Mouse (Mus musculus) forebrain, embryonic 11.5 days (tissue): ENCODE measurements at regions not wholly inside any gene's neighbourhood (a gene's known extent, or its start where the extent isn't known, plus 50 kb on each side); places are given as distances from the start of the nearest gene placed in this dataset.

Source experiments
- ATAC-seq: fragments of 200-750 bp; cut with Nextera tagmentation; replicated peaks from 2 replicates; pipeline ENCODE4 v1.8.0; 2017; ENCODE audit warnings: moderate TSS enrichment; ENCODE audit not compliant: low FRiP score
- DNase-seq: peaks from one replicate; pipeline ENCODE4 v3.0.0-alpha.2; 2017; ENCODE audit warnings: low spot score
- H3K27ac ChIP-seq: fragments of 300-500 bp; sonication (generic); 2 replicates; pipeline ENCODE4 v1.5.1; 2014; ENCODE audit warnings: low read depth, low read length
- H3K27me3 ChIP-seq: fragments of 300-500 bp; sonication (generic); 2 replicates; pipeline ENCODE4 v1.6.1; 2014; ENCODE audit warnings: mild to moderate bottlenecking, low read length, mixed read lengths; ENCODE audit not compliant: control insufficient read depth, insufficient read depth
- H3K36me3 ChIP-seq: fragments of 300-500 bp; sonication (generic); 2 replicates; pipeline ENCODE4 v1.6.1; 2014; ENCODE audit warnings: mild to moderate bottlenecking, low read length, moderate library complexity, mixed read lengths; ENCODE audit not compliant: control insufficient read depth, insufficient read depth
- H3K4me1 ChIP-seq: fragments of 300-500 bp; sonication (generic); replicated peaks from 2 replicates; pipeline ENCODE4 v1.6.1; 2014; ENCODE audit warnings: low read length, mixed read lengths; ENCODE audit not compliant: control insufficient read depth, insufficient read depth
- H3K4me2 ChIP-seq: fragments of 300-500 bp; sonication (generic); 2 replicates; pipeline ENCODE4 v1.6.1; 2014; ENCODE audit warnings: low read depth, mild to moderate bottlenecking, low read length, moderate library complexity, mixed read lengths; ENCODE audit not compliant: severe bottlenecking
- H3K4me3 ChIP-seq: fragments of 300-500 bp; sonication (generic); 2 replicates; pipeline ENCODE4 v1.5.1; 2014; ENCODE audit warnings: low read depth, low read length
- H3K9ac ChIP-seq: fragments of 300-500 bp; sonication (generic); 2 replicates; pipeline ENCODE4 v1.6.1; 2014; ENCODE audit warnings: low read length
- H3K9me3 ChIP-seq: fragments of 300-500 bp; sonication (generic); 2 replicates; pipeline ENCODE4 v1.6.1; 2016; ENCODE audit warnings: low read length, mixed read lengths; ENCODE audit not compliant: control insufficient read depth
- WGBS: fragments of 180-500 bp; shearing (Covaris S2); extraction: QIAGEN DNeasy Blood & Tissue Kit; methylation state at CpG from one replicate; pipeline ENCODE4 v1.1.7; 2014; 5-methylcytosine and 5-hydroxymethylcytosine counted together

DNA sequence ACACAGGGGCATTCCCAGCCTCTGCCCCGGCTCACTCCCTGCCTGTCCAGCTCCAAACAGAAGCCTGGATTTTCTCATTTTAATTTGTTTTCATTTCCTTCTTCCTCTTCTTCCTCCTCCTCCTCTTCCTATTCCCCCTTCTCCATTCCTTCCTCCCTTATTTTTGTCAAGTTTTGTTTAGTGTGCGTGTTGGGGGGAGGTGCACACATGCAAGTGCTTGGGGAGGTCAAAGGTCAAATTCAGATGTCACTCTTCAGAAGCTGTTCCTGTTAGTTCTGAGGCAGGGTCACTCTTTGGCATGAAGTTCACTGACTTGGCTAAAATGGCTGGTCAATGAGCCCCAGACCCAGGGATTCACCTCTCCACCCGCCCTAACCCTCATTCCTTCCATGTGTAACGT lies 85.1 kb downstream of the Micall2 start:
- Histone ChIP-seq H3K36me3 (no peaks in the 10 kb centered on the region), H3K27ac (no peak overlapping the region), H3K27me3 (no peaks in the 10 kb centered on the region), H3K4me3 (no peak overlapping the region), H3K9me3 (no peaks in the 10 kb centered on the region), H3K4me1 (no peaks in the 10 kb centered on the region), H3K4me2 (no peak overlapping the region), H3K9ac (no peak overlapping the region)
- no peak for ATAC-seq
- DNase-seq = no peak
- 50% methylated on average over 4 of the region's 4 CpGs for WGBS
